Mouse (Mus musculus): Measurements from ENCODE around the gene Zfp358.

The Zfp358 gene

GRCm38 (mm10) chr8:3492901-3493844 lies at the start of gene Zfp358:
TSS of gene Zfp358 (plus strand) at chr8:3493138.
- DNase-seq (ENCODE audit: low spot score in 2 of 2): peak; percentile 57 to 63

DNA sequence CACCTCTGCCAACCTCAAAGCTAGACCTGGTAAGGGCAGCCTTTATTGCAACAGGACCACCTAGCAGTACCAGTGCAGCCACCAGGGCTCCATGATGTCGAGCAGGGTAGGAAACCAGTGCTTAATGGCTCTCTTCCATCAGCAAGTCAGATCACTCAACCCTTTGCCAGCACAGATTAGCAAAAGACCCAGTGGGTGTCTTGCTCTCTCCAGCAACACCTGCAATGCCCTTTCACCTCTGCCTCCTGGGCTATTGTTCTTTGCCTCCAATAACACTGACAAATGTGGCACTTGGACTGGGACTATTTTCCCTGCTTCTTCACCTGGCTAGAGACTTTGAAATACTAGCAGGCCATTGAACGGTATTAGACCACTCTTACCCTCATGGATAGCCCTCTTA lies 43.7 kb upstream of the Zfp358 start:
- no peak for DNase-seq (ENCODE audit: low spot score in 2 of 2)

- DNase-seq (ENCODE audit: low spot score in 2 of 2): peak; percentile 27 to 28
These were observed 42.3 kb upstream of the Zfp358 start for GRCm38 (mm10) chr8:3450670-3451069.

DNA sequence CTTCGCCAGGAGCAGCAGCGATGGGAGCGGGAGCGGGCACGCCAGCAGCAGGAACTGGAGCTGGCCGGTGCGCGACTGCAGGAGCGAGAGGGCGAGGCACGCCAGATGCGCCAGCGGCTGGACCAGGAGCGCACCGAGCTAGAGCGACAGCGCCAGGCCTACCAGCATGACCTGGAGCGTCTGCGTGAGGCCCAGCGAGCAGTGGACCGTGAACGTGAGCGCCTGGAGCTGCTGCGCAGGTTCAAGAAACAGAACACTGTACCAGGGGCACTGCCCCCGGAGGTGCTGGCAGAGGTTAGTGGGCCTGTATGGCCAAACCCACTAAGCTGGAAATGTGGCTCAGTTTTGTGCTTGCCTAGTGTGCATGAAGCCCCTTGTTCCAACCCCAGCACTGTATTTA lies 40.9 kb upstream of the Zfp358 start:
- DNase-seq (ENCODE audit: low spot score in 2 of 2): no peak

DNA sequence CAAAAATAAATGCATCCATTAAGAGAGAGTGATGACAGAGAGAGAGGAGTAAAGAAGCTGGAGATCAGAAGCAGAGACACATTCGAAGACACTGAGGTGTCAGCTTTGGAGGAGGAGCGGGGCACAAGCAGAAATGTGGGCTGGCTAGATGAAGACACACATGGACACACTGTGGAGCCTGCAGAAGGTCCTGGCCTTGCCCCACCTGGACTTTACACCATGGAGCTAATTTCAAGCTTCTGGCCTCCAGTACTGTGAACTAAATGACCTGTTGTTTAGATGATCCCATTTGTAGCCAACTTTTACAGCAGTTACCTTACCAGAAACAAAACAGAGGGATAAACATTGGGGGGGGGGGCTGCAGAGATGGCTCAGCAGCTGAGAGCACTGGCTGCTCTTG lies 29.7 kb upstream of the Zfp358 start:
- DNase-seq (ENCODE audit: low spot score in 2 of 2): no peak

- DNase-seq (ENCODE audit: low spot score in 2 of 2): no peak
These were observed 28.6 kb upstream of the Zfp358 start for GRCm38 (mm10) chr8:3464309-3464708.

DNA sequence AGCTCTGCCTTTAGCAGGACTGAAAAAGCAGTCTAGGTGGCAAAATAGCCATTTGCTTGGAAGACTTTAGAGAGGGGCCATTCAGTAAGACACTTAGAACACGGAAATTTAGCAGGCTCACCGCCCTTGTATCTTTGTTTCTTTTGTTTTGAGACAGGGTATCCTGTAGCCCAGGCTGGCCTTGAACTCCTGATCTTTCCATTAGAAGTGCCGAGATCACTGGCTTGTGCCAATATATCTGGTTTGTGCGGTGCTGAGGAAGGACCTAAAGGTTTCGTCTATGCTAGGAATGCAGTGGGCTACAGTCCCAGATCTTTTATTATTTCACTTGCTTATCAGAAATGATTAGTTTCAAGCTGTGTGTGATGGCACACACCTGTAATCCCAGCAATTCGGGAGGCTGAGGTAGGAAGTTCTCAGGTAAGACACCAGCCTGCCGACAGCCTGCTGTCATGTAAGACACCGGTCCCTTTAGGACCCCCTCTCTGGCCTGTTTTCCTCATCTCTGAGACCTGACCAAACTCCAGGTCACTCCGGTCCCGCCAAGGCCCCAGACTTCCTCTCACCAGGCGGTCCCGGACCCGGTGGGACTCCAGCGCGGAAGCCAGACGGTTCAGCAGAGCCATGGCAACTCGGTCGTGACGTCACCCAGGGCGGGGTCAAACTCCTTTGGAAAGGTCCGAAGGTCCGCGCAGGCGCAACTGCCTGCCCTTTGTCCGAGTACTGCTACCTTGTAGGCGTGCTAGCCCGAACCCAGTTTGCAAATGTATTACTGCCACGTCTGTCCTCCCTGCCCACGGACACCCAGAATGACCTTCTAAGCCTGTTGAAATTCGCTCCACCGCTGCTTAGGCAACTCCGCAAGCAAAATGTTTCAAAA lies 25.7 kb upstream of the Zfp358 start, which contains the start of gene Pex11g:
TSS of gene Pex11g (minus strand) at position 675 of the 880 bp plus-strand sequence.
- peak; percentile 85 to 87 for DNase-seq (ENCODE audit: low spot score in 2 of 2)

- DNase-seq (ENCODE audit: low spot score in 2 of 2): no peak
These were observed 24.9 kb upstream of the Zfp358 start for GRCm38 (mm10) chr8:3467886-3468545.

DNA sequence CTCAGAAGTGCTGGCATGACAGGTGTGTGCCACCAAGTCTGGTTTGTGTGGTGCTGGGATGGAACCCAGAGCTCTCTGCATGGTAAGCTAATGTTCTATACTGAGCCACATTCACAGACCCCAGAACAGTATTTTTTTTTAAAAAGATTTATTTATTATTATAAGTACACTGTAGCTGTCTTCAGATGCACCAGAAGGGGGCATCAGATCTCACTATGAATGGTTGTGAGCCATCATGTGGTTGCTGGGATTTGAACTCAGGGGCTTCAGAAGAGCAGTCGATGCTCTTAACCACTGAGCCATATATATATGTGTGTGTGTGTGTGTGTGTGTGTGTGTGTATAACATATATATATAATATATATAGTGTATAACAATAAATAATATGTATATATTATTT lies 24.1 kb upstream of the Zfp358 start:
- DNase-seq (ENCODE audit: low spot score in 2 of 2): no peak

DNA sequence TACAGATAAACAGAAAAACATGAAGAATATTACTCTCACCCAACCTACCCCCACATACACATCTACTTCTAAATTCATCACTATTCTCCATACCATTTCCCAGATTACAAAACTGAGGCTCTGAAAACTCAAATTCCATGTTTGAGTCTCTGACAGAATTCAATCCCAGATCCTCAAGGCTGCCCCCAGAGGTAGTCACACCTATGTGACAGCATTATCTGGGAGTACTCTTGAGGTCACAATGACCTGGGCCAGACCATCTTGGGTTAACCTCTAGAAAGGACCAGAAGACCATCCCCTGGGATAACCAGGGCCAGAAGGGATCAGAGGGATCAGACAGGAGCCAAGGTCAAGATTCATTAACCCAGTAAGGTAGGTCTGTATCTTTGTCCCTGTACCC lies 22.4 kb upstream of the Zfp358 start, which contains the start of gene Tex45:
TSS of gene Tex45 (plus strand) at position 301 of the 400 bp plus-strand sequence.
- DNase-seq (ENCODE audit: low spot score in 2 of 2): no peak

GRCm38 (mm10) chr8:3475715-3476429 lies 17.1 kb upstream of the Zfp358 start:
- DNase-seq (ENCODE audit: low spot score in 2 of 2): no peak

DNA sequence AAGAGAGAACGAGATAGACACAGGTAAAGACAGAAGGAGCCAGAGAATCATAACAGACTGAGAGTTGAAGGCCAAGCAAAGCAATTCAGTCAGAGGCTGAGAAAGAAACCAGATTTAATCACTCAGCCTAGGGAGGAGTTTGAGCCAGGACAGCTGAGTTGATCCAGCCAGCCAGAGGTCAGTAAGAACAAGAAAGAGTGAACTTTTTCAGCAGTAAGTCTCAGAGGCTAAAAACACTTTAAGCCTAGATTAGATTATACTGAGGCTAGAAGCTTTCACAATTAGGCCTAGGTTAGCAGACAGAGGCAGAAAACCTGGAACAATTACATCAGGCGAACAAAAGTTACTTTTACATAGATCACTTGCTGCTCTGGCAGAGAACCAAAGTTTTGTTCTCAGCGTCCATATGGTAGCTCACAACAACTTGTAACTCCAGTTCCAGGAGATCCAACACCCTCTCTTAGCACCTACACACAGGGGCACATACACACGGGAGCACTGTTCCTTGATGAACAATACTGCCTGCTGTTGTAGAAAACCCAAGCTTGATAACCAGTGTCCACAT lies 12.6 kb upstream of the Zfp358 start:
- no peak for DNase-seq (ENCODE audit: low spot score in 2 of 2)

DNA sequence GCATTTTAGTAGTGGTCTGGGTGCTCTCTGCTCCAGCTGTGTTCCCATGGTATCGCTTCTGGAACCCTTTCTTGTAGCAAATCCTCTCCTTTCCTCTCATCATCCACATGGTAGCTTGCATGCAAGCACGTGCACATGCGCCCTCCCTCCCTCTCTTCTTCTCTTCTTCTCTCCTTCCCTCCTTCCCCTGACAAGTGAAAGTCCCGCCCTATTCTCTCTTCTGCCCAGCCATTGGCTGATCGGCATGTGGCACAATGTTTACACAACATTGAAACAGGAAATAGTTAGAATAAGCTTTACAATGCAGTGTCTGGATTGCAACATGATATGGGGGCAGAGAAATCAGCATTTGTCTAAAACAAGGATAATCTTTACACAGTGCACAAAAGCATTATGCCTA lies 11.3 kb upstream of the Zfp358 start:
- no peak for DNase-seq (ENCODE audit: low spot score in 2 of 2)

DNA sequence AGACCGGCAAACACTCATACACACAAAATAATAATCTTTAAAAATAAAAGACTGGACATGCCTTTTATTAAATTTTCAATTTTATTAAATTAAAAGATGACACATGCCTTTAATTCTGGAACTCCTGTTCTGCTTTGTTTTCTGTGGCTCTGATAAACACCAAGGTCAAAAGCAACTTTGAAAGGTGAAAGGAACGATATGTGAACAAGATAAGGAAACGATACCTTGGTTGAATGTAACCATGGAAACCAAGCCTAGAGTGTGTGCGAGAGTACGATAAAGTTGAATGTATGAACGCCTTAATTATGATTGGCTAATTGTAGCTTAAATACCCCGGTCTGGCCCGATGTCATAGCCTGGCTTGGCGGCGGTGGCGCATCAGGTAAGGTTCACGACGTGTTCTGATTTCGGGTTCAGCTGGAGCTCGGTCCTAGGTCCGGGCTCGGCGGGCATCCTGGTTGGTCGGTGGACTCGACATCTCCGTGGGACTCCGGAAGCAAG lies 10.6 kb upstream of the Zfp358 start:
- DNase-seq (ENCODE audit: low spot score in 2 of 2): no peak

DNA sequence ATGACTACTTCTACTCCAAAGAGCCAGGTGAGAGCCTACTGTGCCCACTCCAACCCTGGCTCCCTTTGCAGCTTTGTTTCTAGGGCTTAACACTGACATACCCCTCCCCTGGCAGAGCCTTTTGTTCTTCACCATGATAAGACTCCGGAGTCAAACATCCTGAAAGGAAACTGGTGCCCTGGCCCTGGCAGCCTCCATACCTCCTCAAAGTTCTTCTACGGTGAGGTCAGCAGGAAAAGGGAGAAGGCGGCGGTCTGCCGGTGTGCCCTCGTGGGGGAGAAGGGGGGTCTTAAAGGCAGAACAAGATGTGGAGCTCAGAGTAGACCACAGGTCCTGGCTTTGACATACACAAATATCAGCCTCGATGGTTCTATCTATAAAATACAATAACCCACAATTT lies 9.4 kb upstream of the Zfp358 start:
- DNase-seq (ENCODE audit: low spot score in 2 of 2): no peak

DNA sequence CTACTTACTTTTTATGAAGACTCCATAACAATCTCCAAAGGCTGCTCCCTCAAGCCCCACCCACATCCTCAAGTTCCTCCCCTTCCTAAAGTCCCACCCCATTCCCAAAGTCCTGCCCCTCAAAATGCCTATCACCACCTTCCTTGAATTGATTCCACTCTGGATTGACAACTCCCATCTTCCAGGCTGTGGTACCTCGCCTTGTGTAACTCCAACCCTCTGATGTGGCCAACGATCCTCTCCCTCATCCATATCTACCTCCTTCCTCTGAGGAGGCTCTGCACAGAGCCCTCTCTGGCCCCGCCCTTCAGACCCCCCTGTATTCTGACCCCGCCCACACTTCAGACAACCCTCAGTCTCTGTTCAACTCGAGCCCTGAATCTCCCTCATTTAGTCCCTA lies 7.7 kb upstream of the Zfp358 start:
- DNase-seq (ENCODE audit: low spot score in 2 of 2): no peak

- no peak for DNase-seq (ENCODE audit: low spot score in 2 of 2)
These were observed 889 bp downstream of the Zfp358 start for GRCm38 (mm10) chr8:3493845-3494208.

- DNase-seq (ENCODE audit: low spot score in 2 of 2): no peak
These were observed 2.9 kb downstream of the Zfp358 start for GRCm38 (mm10) chr8:3495578-3496427.

GRCm38 (mm10) chr8:3496428-3496748 lies 3.5 kb downstream of the Zfp358 start:
- no peak for DNase-seq (ENCODE audit: low spot score in 2 of 2)

GRCm38 (mm10) chr8:3498583-3498982 lies 5.6 kb downstream of the Zfp358 start:
- no peak for DNase-seq (ENCODE audit: low spot score in 2 of 2)

Data from frontal cortex, postnatal 36 days (tissue).